Mouse (Mus musculus): Measurements from ENCODE around the gene Cbx8. TPM values are rescaled to one million over a fixed set of nuclear protein-coding genes. Genes with fewer than 3 reads are reported as not detected.

Cbx8 gene
- polyA plus RNA-seq, 1 experiment from 2014 or later: 3.9 TPM

DNA sequence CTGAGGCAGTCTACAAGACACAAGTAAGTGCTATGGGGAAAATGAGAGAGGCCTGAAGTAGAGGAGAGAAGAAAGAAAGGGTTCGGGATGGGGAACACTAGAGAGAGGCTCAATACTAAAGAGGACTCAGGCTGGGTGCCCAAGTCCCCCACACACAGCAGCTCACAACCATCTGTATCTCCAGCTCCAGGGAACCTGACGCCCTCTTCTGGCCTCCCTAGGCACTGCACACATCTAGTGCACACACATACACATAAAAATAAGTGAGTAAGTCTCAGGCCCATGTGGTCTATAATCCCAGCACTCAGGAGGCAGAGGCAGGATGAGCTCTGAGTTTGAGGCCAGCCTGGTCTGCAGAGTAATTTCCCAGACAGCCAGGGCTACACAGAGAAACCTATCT is 39.9 kb downstream of the Cbx8 start:
- H3K4me1 ChIP-seq (ENCODE audit: insufficient read depth): no peaks in the 10 kb centered on the region
- TF ChIP-seq CTCF (IDR thresholded peaks at IDR 0.05; ENCODE audit: low read depth) (no peak), EP300 (IDR thresholded peaks at IDR 0.05; ENCODE audit: low read depth) (no peak)
- no peak overlapping the region for H3K4me2 ChIP-seq (ENCODE audit: low read depth, low read length)
- no peak overlapping the region for H3K4me3 ChIP-seq (ENCODE audit: low read depth, low read length)
- no peak for ATAC-seq
- H3K27me3 ChIP-seq (ENCODE audit: insufficient read depth, low read length): peaks cover 18% of the 10 kb centered on the region
- no peaks in the 10 kb centered on the region for H3K36me3 ChIP-seq (replicated peaks; ENCODE audit: insufficient read depth, low read length)
- 68% methylated on average over 2 of the region's 2 CpGs for WGBS (ENCODE audit: insufficient replicate concordance)
- DNase-seq: no peak
- H3K9me3 ChIP-seq (ENCODE audit: low read length): no peaks in the 10 kb centered on the region
- H3K9ac ChIP-seq (replicated peaks): no peak overlapping the region
- no peak overlapping the region for H3K27ac ChIP-seq (ENCODE audit: low read depth)

- Histone ChIP-seq H3K4me3 (ENCODE audit: low read depth, low read length) (no peak overlapping the region), H3K4me2 (ENCODE audit: low read depth, low read length) (no peak overlapping the region), H3K36me3 (replicated peaks; ENCODE audit: insufficient read depth, low read length) (no peaks in the 10 kb centered on the region), H3K27ac (ENCODE audit: low read depth) (no peak overlapping the region), H3K9me3 (ENCODE audit: low read length) (no peaks in the 10 kb centered on the region), H3K4me1 (ENCODE audit: insufficient read depth) (no peaks in the 10 kb centered on the region), H3K27me3 (ENCODE audit: insufficient read depth, low read length) (peaks cover 20% of the 10 kb centered on the region), H3K9ac (replicated peaks) (no peak overlapping the region)
- ATAC-seq (no peak), DNase-seq (no peak)
- WGBS (ENCODE audit: insufficient replicate concordance): 10% methylated on average over 26 of the region's 26 CpGs
- TF ChIP-seq EP300 (IDR thresholded peaks at IDR 0.05; ENCODE audit: low read depth): no peak
- TF ChIP-seq CTCF (IDR thresholded peaks at IDR 0.05; ENCODE audit: low read depth): no peak
Observed at GRCm38 (mm10) chr11:118999361-118999804, 41.4 kb downstream of the Cbx8 start.

DNA sequence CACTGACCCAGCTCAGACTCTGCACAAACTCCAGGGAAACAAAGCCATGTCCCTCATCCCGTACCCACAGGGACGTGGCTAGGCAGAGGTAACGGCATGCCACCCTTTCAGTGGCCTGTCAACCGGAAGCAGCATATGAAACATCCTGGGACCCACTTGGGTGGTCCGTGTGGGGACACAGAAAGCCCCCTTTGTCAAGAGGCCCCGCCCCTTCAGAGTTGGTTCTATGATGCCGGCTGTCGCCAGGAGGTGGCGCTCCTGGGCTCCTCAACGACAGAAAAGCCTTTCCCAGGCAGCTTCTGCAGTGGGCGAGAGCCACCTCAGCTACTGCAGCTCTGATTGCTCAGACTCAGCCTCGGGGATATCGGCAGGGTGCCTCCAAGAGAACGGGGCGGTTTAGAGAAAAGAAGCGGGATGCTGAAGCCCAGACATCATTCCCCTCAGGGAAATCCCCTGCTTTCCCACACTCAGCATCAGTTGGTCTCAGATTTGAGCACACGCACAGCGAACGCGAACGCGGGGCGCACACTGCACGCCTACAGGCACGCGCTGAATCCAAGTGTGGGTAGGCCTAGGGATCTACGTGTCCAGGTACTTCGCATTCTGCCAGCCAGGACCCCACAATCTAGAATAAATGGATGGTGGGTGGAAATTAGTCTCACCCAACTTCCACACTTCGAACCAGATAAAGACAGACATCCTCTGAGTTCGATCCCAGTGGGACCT is 42.1 kb downstream of the Cbx8 start:
- ATAC-seq (peak; percentile 57; the same call in 1 of the 2 replicates), DNase-seq (peak; percentile 78)
- TF ChIP-seq EP300 (IDR thresholded peaks at IDR 0.05; ENCODE audit: low read depth): no peak
- TF ChIP-seq CTCF (IDR thresholded peaks at IDR 0.05; ENCODE audit: low read depth): peak; percentile 81

GRCm38 (mm10) chr11:118997182-118997581 is 43.6 kb downstream of the Cbx8 start:
- TF ChIP-seq EP300 (IDR thresholded peaks at IDR 0.05; ENCODE audit: low read depth): no peak
- no peak for TF ChIP-seq CTCF (IDR thresholded peaks at IDR 0.05; ENCODE audit: low read depth)
- ATAC-seq (0 out of 2 replicates have a peak, but pooled peaks have one; percentile 31), DNase-seq (peak; percentile 77)
- H3K9ac ChIP-seq (replicated peaks): no peak overlapping the region
- H3K27ac ChIP-seq (ENCODE audit: low read depth): no peak overlapping the region
- 0 out of 2 replicates have a peak, but pooled peaks cover 2% of the 10 kb centered on the region for H3K4me1 ChIP-seq (ENCODE audit: insufficient read depth)
- 43% methylated on average over 3 of the region's 3 CpGs for WGBS (ENCODE audit: insufficient replicate concordance)
- no peaks in the 10 kb centered on the region for H3K36me3 ChIP-seq (replicated peaks; ENCODE audit: insufficient read depth, low read length)
- H3K9me3 ChIP-seq (ENCODE audit: low read length): no peaks in the 10 kb centered on the region
- H3K27me3 ChIP-seq (ENCODE audit: insufficient read depth, low read length): peaks cover 20% of the 10 kb centered on the region
- no peak overlapping the region for H3K4me2 ChIP-seq (ENCODE audit: low read depth, low read length)
- H3K4me3 ChIP-seq (ENCODE audit: low read depth, low read length): no peak overlapping the region

More for the DNA sequence above, 42.1 kb downstream of the Cbx8 start:
- Histone ChIP-seq H3K4me3 (ENCODE audit: low read depth, low read length) (no peak overlapping the region), H3K36me3 (replicated peaks; ENCODE audit: insufficient read depth, low read length) (no peaks in the 10 kb centered on the region), H3K4me2 (ENCODE audit: low read depth, low read length) (no peak overlapping the region), H3K27ac (ENCODE audit: low read depth) (no peak overlapping the region), H3K27me3 (ENCODE audit: insufficient read depth, low read length) (peaks cover 20% of the 10 kb centered on the region), H3K9me3 (ENCODE audit: low read length) (no peaks in the 10 kb centered on the region), H3K9ac (replicated peaks) (no peak overlapping the region), H3K4me1 (ENCODE audit: insufficient read depth) (no peaks in the 10 kb centered on the region)
- 15% methylated on average over 30 of the region's 30 CpGs for WGBS (ENCODE audit: insufficient replicate concordance)

DNA sequence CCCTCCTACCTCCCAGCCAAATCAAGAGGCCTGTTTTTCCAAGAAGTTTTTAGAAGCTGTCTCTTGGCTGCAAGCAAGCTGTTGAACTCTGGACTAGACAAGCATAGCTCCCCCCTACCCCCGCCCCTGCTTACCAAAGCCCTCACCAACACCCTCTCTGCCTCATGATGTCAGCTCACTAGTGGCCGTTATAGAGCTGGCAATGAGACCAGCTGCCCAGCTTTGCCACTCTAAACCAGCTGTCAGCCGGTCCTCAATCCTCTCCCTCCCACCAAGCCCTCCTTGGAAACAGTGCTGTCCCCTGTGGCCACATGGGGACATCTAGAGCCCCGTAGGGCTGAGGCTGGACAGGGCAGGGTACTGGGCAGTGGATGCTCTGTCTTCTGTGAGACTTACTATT is 45.3 kb downstream of the Cbx8 start:
- ATAC-seq (no peak), DNase-seq (no peak)
- Histone ChIP-seq H3K27ac (ENCODE audit: low read depth) (no peak overlapping the region), H3K9ac (replicated peaks) (no peak overlapping the region), H3K9me3 (ENCODE audit: low read length) (no peaks in the 10 kb centered on the region), H3K36me3 (replicated peaks; ENCODE audit: insufficient read depth, low read length) (no peaks in the 10 kb centered on the region), H3K4me3 (ENCODE audit: low read depth, low read length) (no peak overlapping the region), H3K4me2 (ENCODE audit: low read depth, low read length) (no peak overlapping the region), H3K27me3 (ENCODE audit: insufficient read depth, low read length) (peaks cover 18% of the 10 kb centered on the region), H3K4me1 (ENCODE audit: insufficient read depth) (0 out of 2 replicates have a peak, but pooled peaks cover 2% of the 10 kb centered on the region)
- 37% methylated on average over 4 of the region's 4 CpGs for WGBS (ENCODE audit: insufficient replicate concordance)
- TF ChIP-seq CTCF (IDR thresholded peaks at IDR 0.05; ENCODE audit: low read depth): no peak
- no peak for TF ChIP-seq EP300 (IDR thresholded peaks at IDR 0.05; ENCODE audit: low read depth)

DNA sequence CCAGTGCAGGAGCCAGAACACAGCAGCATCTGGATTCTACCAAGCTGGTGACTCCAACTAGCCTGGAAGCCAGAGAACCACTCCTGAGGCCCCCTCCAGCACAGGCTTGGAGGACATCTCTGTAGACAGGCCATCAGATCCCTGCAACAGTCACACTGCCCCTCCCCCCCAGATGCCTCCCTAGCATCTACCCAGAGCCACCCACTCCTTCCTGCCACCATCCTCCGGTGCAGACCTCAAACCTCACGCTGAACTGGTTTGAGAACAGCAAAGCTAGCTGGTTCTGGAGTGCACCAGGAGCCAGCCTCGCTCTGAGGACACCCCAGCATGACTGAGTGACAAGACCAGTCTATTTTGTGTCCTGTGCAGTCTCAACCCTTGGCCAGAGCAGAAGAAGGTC is 48.0 kb downstream of the Cbx8 start:
- DNase-seq (no peak), ATAC-seq (no peak)
- 39% methylated on average over 3 of the region's 3 CpGs for WGBS (ENCODE audit: insufficient replicate concordance)
- Histone ChIP-seq H3K4me1 (ENCODE audit: insufficient read depth) (0 out of 2 replicates have a peak, but pooled peaks cover 2% of the 10 kb centered on the region), H3K27me3 (ENCODE audit: insufficient read depth, low read length) (0 out of 2 replicates have a peak, but pooled peaks cover 2% of the 10 kb centered on the region), H3K4me3 (ENCODE audit: low read depth, low read length) (no peak overlapping the region), H3K36me3 (replicated peaks; ENCODE audit: insufficient read depth, low read length) (no peaks in the 10 kb centered on the region), H3K9me3 (ENCODE audit: low read length) (no peaks in the 10 kb centered on the region), H3K9ac (replicated peaks) (no peak overlapping the region), H3K4me2 (ENCODE audit: low read depth, low read length) (no peak overlapping the region), H3K27ac (ENCODE audit: low read depth) (no peak overlapping the region)
- TF ChIP-seq EP300 (IDR thresholded peaks at IDR 0.05; ENCODE audit: low read depth) (no peak), CTCF (IDR thresholded peaks at IDR 0.05; ENCODE audit: low read depth) (no peak)
